Mouse (Mus musculus) forebrain, embryonic 14.5 days (tissue): ENCODE measurements at regions not wholly inside any gene's neighbourhood (a gene's known extent, or its start where the extent isn't known, plus 50 kb on each side); places are given as distances from the start of the nearest gene placed in this dataset.

Source experiments
- ATAC-seq: fragments of 200-750 bp; cut with Nextera tagmentation; 2 replicates; pipeline ENCODE4 v1.8.0; 2017; ENCODE audit warnings: mild to moderate bottlenecking, moderate library complexity
- DNase-seq: peaks from one replicate; pipeline ENCODE4 v3.0.0-alpha.2; 2015; ENCODE audit warnings: low spot score
- H3K27ac ChIP-seq: fragments of 300-500 bp; sonication (generic); 2 replicates; pipeline ENCODE4 v1.5.1; 2014; ENCODE audit warnings: low read depth, mild to moderate bottlenecking, control low read depth, low read length, moderate library complexity
- H3K27me3 ChIP-seq: fragments of 300-500 bp; sonication (generic); replicated peaks from 2 replicates; pipeline ENCODE4 v1.6.1; 2014; ENCODE audit warnings: low read length, control low read depth, mixed read lengths; ENCODE audit not compliant: control insufficient read depth, insufficient read depth
- H3K36me3 ChIP-seq: fragments of 300-500 bp; sonication (generic); 2 replicates; pipeline ENCODE4 v1.6.1; 2014; ENCODE audit warnings: low read length, control low read depth; ENCODE audit not compliant: control insufficient read depth, insufficient read depth
- H3K4me1 ChIP-seq: fragments of 300-500 bp; sonication (generic); 2 replicates; pipeline ENCODE4 v1.6.1; 2014; ENCODE audit warnings: antibody characterized with exemption, low read length, control low read depth; ENCODE audit not compliant: control insufficient read depth, insufficient read depth
- H3K4me2 ChIP-seq: fragments of 300-500 bp; sonication (generic); 2 replicates; pipeline ENCODE4 v1.6.1; 2014; ENCODE audit warnings: mild to moderate bottlenecking, control low read depth, low read length
- H3K4me3 ChIP-seq: fragments of 300-500 bp; sonication (generic); 2 replicates; pipeline ENCODE4 v1.5.1; 2014; ENCODE audit warnings: low read depth, low read length, control low read depth
- H3K9ac ChIP-seq: fragments of 300-500 bp; sonication (generic); 2 replicates; pipeline ENCODE4 v1.6.1; 2014; ENCODE audit warnings: mild to moderate bottlenecking, low read length, control low read depth, moderate library complexity
- H3K9me3 ChIP-seq: fragments of 300-500 bp; sonication (generic); replicated peaks from 2 replicates; pipeline ENCODE4 v1.6.1; 2016; ENCODE audit warnings: low read length, control low read depth, mixed read lengths; ENCODE audit not compliant: control insufficient read depth
- WGBS: fragments of 180-500 bp; shearing (Covaris S2); extraction: QIAGEN DNeasy Blood & Tissue Kit; methylation state at CpG from one replicate; pipeline ENCODE4 v1.1.7; 2014; 5-methylcytosine and 5-hydroxymethylcytosine counted together

GRCm38 (mm10) chr13:72735916-72736315 is 107.3 kb downstream of the Irx2 start:
- 73% methylated on average over 8 of the region's 8 CpGs for WGBS
- no peak overlapping the region for H3K27ac ChIP-seq
- DNase-seq, result peak; percentile 45
- no peak overlapping the region for H3K4me2 ChIP-seq
- no peak overlapping the region for H3K9ac ChIP-seq
- peak; percentile 20; the same call in 1 of the 2 replicates for ATAC-seq
- H3K9me3 ChIP-seq, result no peaks in the 10 kb centered on the region
- H3K36me3 ChIP-seq, result no peaks in the 10 kb centered on the region
- no peaks in the 10 kb centered on the region for H3K27me3 ChIP-seq
- no peak overlapping the region for H3K4me3 ChIP-seq
- H3K4me1 ChIP-seq, result no peaks in the 10 kb centered on the region

- no peaks in the 10 kb centered on the region for H3K36me3 ChIP-seq
- no peaks in the 10 kb centered on the region for H3K27me3 ChIP-seq
- no peak overlapping the region for H3K27ac ChIP-seq
- 80% methylated on average over 8 of the region's 8 CpGs for WGBS
- no peak overlapping the region for H3K4me2 ChIP-seq
- H3K9me3 ChIP-seq, result no peaks in the 10 kb centered on the region
- DNase-seq (no peak), ATAC-seq (no peak)
- H3K4me3 ChIP-seq, result no peak overlapping the region
- no peak overlapping the region for H3K9ac ChIP-seq
- H3K4me1 ChIP-seq, result no peaks in the 10 kb centered on the region
Measured at GRCm38 (mm10) chr13:72736992-72737391, 108.4 kb downstream of the Irx2 start.

- ATAC-seq, result no peak
- no peaks in the 10 kb centered on the region; the same call in 1 of the 2 replicates for H3K27me3 ChIP-seq
- no peaks in the 10 kb centered on the region for H3K36me3 ChIP-seq
- no peaks in the 10 kb centered on the region for H3K9me3 ChIP-seq
- no peak overlapping the region for H3K4me2 ChIP-seq
- no peak overlapping the region for H3K4me3 ChIP-seq
- 78% methylated on average over 3 of the region's 3 CpGs for WGBS
- no peak for DNase-seq
- H3K27ac ChIP-seq, result no peak overlapping the region
- no peak overlapping the region for H3K9ac ChIP-seq
- no peaks in the 10 kb centered on the region for H3K4me1 ChIP-seq
Measured at GRCm38 (mm10) chr13:72747187-72747586, 118.6 kb downstream of the Irx2 start.

- DNase-seq (no peak), ATAC-seq (no peak)
- 93% methylated on average over 4 of the region's 4 CpGs for WGBS
- no peak overlapping the region for H3K4me3 ChIP-seq
- no peak overlapping the region for H3K27ac ChIP-seq
- no peaks in the 10 kb centered on the region for H3K9me3 ChIP-seq
- no peaks in the 10 kb centered on the region for H3K27me3 ChIP-seq
- no peak overlapping the region for H3K9ac ChIP-seq
- no peaks in the 10 kb centered on the region for H3K36me3 ChIP-seq
- no peak overlapping the region for H3K4me2 ChIP-seq
- H3K4me1 ChIP-seq, result no peaks in the 10 kb centered on the region
Measured at GRCm38 (mm10) chr13:72755036-72755435, 126.4 kb downstream of the Irx2 start.

- Histone ChIP-seq H3K9me3 (no peaks in the 10 kb centered on the region), H3K9ac (no peak overlapping the region), H3K27me3 (no peaks in the 10 kb centered on the region), H3K4me3 (no peak overlapping the region), H3K36me3 (no peaks in the 10 kb centered on the region), H3K4me1 (no peaks in the 10 kb centered on the region), H3K27ac (no peak overlapping the region), H3K4me2 (no peak overlapping the region)
- no peak for ATAC-seq
- WGBS, result 84% methylated on average over 5 of the region's 5 CpGs
- no peak for DNase-seq
Measured at GRCm38 (mm10) chr13:72762481-72762880, 133.9 kb downstream of the Irx2 start.

GRCm38 (mm10) chr13:72763337-72763736 is 134.7 kb downstream of the Irx2 start:
- 71% methylated on average over 4 of the region's 4 CpGs for WGBS
- Histone ChIP-seq H3K36me3 (no peaks in the 10 kb centered on the region), H3K4me3 (no peak overlapping the region), H3K9me3 (no peaks in the 10 kb centered on the region), H3K4me2 (no peak overlapping the region), H3K9ac (no peak overlapping the region), H3K27me3 (no peaks in the 10 kb centered on the region), H3K27ac (no peak overlapping the region), H3K4me1 (no peaks in the 10 kb centered on the region)
- ATAC-seq (no peak), DNase-seq (no peak)

GRCm38 (mm10) chr13:72767306-72767705 is 138.7 kb downstream of the Irx2 start:
- no peaks in the 10 kb centered on the region for H3K4me1 ChIP-seq
- H3K27ac ChIP-seq, result no peak overlapping the region
- no peaks in the 10 kb centered on the region for H3K36me3 ChIP-seq
- DNase-seq (no peak), ATAC-seq (no peak)
- 60% methylated on average over 5 of the region's 5 CpGs for WGBS
- no peaks in the 10 kb centered on the region for H3K9me3 ChIP-seq
- no peak overlapping the region for H3K4me2 ChIP-seq
- H3K9ac ChIP-seq, result no peak overlapping the region
- H3K27me3 ChIP-seq, result no peaks in the 10 kb centered on the region
- no peak overlapping the region for H3K4me3 ChIP-seq

- WGBS, result 73% methylated on average over 12 of the region's 12 CpGs
- no peak overlapping the region for H3K27ac ChIP-seq
- DNase-seq (peak; percentile 37), ATAC-seq (no peak)
- no peaks in the 10 kb centered on the region for H3K4me1 ChIP-seq
- no peaks in the 10 kb centered on the region for H3K36me3 ChIP-seq
- H3K27me3 ChIP-seq, result no peaks in the 10 kb centered on the region
- no peak overlapping the region for H3K4me3 ChIP-seq
- no peak overlapping the region for H3K4me2 ChIP-seq
- no peaks in the 10 kb centered on the region for H3K9me3 ChIP-seq
- no peak overlapping the region for H3K9ac ChIP-seq
Measured at GRCm38 (mm10) chr13:72769007-72769595, 140.5 kb downstream of the Irx2 start.

- Histone ChIP-seq H3K9ac (no peak overlapping the region), H3K9me3 (no peaks in the 10 kb centered on the region), H3K4me2 (no peak overlapping the region), H3K4me3 (no peak overlapping the region), H3K36me3 (no peaks in the 10 kb centered on the region), H3K27me3 (no peaks in the 10 kb centered on the region), H3K4me1 (no peaks in the 10 kb centered on the region), H3K27ac (no peak overlapping the region)
- DNase-seq (no peak), ATAC-seq (no peak)
- WGBS, result 59% methylated on average over 7 of the region's 7 CpGs
Measured at GRCm38 (mm10) chr13:72783026-72783726, 154.6 kb downstream of the Irx2 start.
